Mouse (Mus musculus) naive thymus-derived CD4-positive, alpha-beta T cell, adult 5 months (primary cell): ENCODE measurements around the gene Unk. TPM values are rescaled to one million over a fixed set of nuclear protein-coding genes. Genes with fewer than 3 reads are reported as not detected.

ENCODE experiments used
- polyA plus RNA-seq: library from polyadenylated mRNA; unstranded; fragments of 100-300 nt; shearing (Covaris generic); gene quantifications from one replicate; pipeline ENCODE4 v1.2.1, GENCODE M21; 2017

Gene Unk
- polyA plus RNA-seq: 48.4 TPM

GRCm38 (mm10) chr11:116030088-116030897, at the start of gene Unk:
Gene Unk (plus strand): TSS chr11:116030322.

GRCm38 (mm10) chr11:116012262-116012947, 17.7 kb upstream of the Unk start, which contains the start of gene Galk1:
Gene Galk1 (minus strand): TSS chr11:116012719.

DNA sequence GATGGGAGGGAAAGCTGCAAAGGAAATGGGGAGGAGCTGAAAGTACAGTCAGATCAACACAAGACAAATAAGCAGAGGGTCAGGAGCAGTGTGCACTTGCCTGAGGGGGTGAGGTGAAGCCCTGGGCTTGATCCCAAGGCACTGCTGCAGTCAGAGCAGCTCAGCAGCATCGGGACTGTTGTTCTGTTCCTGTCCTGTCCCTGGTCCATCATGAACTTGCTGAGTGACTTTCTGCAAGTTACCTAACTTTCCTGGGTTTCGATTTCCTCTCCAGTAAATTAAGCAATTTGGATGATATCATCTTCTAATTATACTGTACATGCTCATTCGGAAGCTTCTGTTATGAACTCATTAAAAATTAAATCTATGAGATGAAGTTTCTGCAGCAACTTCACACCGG, 2.4 kb upstream of the Unk start, which contains the start of gene H3f3b:
Gene H3f3b (minus strand): TSS at position 207 of the 400 bp plus-strand sequence.

GRCm38 (mm10) chr11:116077446-116078204, 47.5 kb downstream of the Unk start, which contains the start of gene Unc13d:
Gene Unc13d (minus strand): TSS chr11:116077961.

GRCm38 (mm10) chr11:116086258-116087193, 56.4 kb downstream of the Unk start, which contains the start of gene Wbp2:
Gene Wbp2 (minus strand): TSS chr11:116086995.

Other genes with a start within 250 kb of the Unk start
- 0.30 TPM for gene Caskin2, start 216.7 kb upstream of the Unk start, polyA plus RNA-seq
- gene Tsen54, start 215.6 kb upstream of the Unk start, polyA plus RNA-seq: 24.6 TPM
- 25.9 TPM for gene Llgl2, start 206.3 kb upstream of the Unk start, polyA plus RNA-seq
- gene Myo15b, start 171.9 kb upstream of the Unk start, polyA plus RNA-seq: not detected
- gene Smim5, start 130.4 kb upstream of the Unk start, polyA plus RNA-seq: not detected
- gene Smim6, start 118.3 kb upstream of the Unk start, polyA plus RNA-seq: 0.36 TPM
- 38.0 TPM for gene Sap30bp, start 97.0 kb upstream of the Unk start, polyA plus RNA-seq
- 10.1 TPM for gene Recql5, start 96.8 kb upstream of the Unk start, polyA plus RNA-seq
- gene Itgb4, start 55.6 kb upstream of the Unk start, polyA plus RNA-seq: not detected
- gene Galk1, start 17.6 kb upstream of the Unk start, polyA plus RNA-seq: 18.7 TPM
- gene H3f3b, start 2.4 kb upstream of the Unk start, polyA plus RNA-seq: 1,639 TPM
- gene Unc13d, start 47.6 kb downstream of the Unk start, polyA plus RNA-seq: 92.3 TPM
- 267 TPM for gene Wbp2, start 56.7 kb downstream of the Unk start, polyA plus RNA-seq
- 1.6 TPM for gene Trim47, start 96.9 kb downstream of the Unk start, polyA plus RNA-seq
- gene Trim65, start 100.8 kb downstream of the Unk start, polyA plus RNA-seq: 16.2 TPM
- 73.0 TPM for gene Mrpl38, start 108.5 kb downstream of the Unk start, polyA plus RNA-seq
- gene Fbf1, start 137.8 kb downstream of the Unk start, polyA plus RNA-seq: 9.7 TPM
- gene Ten1, start 168.5 kb downstream of the Unk start, polyA plus RNA-seq: 43.9 TPM
- gene Acox1, start 168.7 kb downstream of the Unk start, polyA plus RNA-seq: 21.8 TPM
- 0.12 TPM for gene Evpl, start 207.8 kb downstream of the Unk start, polyA plus RNA-seq
- gene Srp68, start 243.9 kb downstream of the Unk start, polyA plus RNA-seq: 76.0 TPM